Mouse (Mus musculus): Measurements from ENCODE around the gene Them7. TPM values are rescaled to one million over a fixed set of nuclear protein-coding genes. Genes with fewer than 3 reads are reported as not detected.

Them7 gene
- polyA plus RNA-seq, 1 experiment from 2014 or later, result not detected

DNA sequence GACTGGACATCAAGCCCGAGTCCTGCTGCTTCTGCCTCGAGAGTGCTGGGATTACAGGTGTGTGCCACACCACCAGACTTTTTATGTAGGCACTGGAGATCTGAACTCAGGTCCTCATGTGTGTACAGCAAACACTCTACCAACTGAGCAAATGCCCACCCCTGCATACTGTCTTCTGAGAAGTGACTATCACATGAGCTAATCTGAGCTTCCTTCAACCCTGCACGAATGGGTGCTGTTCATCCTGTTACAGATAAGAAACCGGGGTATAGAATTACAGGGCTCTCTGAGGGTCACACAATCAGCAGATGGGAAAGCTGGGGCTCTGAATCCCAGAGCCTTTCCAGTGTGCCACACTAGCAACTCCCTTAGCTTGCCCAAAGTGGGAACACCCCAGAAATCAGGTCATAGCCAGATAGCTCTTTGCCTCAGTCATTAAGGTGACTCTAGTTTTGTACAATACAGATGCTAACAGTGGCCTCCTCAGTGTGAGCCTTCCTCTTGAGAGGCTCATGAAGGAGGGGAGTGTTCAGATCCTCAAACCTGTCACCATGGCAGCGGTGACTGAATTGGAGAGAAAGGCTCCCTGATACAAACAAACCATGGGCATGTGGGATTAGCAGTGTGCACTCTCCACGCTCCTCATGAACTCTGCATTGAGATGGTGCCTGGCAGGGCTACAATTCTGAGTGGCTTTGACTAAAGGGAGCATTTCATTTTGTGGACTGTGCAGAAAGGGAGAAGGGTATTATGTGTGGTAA lies 166.7 kb downstream of the Them7 start:
- H3K4me1 ChIP-seq, result 0 out of 2 replicates have a peak, but pooled peaks cover 10% of the 10 kb centered on the region
- H3K36me3 ChIP-seq (replicated peaks), result peaks cover 73% of the 10 kb centered on the region
- no peaks in the 10 kb centered on the region for H3K27me3 ChIP-seq
- no peak overlapping the region for H3K9ac ChIP-seq
- no peaks in the 10 kb centered on the region for H3K9me3 ChIP-seq
- no peak overlapping the region for H3K4me3 ChIP-seq (replicated peaks)
- no peak overlapping the region for H3K4me2 ChIP-seq
- WGBS, result 79% methylated on average over 6 of the region's 6 CpGs
- H3K27ac ChIP-seq, result no peak overlapping the region
- ATAC-seq (ENCODE audit: low FRiP score), result no peak

DNA sequence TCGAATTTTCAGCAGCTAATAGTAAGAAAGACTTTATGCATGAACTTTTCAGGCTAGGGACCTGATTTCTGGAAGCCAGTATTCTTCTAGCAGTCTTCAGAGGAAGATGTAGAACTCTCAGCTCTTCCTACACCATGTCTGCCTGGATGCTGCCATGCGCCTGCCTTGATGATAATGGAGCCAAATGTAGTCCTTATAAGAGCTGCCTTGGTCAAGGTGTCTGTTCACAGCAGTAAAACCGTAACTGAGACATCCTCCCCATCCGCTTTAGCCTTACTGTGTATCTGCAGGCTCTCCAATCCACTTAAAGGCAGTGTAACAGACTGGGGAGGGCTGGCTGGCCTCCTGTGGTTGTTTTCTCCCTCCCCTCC lies 167.3 kb downstream of the Them7 start:
- Histone ChIP-seq H3K27ac (no peak overlapping the region), H3K36me3 (replicated peaks) (peaks cover 70% of the 10 kb centered on the region)
- 85% methylated on average over 4 of the region's 4 CpGs for WGBS

DNA sequence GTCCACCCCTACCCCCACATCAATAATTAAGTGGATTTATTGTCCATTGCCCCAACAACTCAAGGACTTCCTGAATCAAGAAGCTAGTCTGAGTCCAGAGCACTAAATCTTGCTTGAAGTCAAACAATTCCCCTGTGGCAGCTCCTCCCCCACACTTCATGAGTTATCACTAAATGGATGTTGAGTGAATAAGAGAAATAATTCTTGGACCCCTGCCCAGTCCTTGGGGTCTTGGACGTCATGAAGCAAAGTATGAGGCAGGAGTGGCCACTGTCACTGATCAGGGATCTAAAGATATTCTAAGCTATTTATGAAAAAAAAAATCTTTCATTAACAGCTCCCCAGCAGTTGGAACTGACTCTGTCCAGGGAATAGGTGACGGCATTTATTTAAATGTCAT lies 168.4 kb downstream of the Them7 start:
- H3K4me1 ChIP-seq, result peaks cover 17% of the 10 kb centered on the region
- H3K36me3 ChIP-seq (replicated peaks), result peaks cover 65% of the 10 kb centered on the region
- H3K9me3 ChIP-seq, result no peaks in the 10 kb centered on the region
- no peak overlapping the region for H3K9ac ChIP-seq
- H3K4me2 ChIP-seq, result no peak overlapping the region
- no peak for ATAC-seq (ENCODE audit: low FRiP score)
- no peak overlapping the region for H3K27ac ChIP-seq
- no peak overlapping the region for H3K4me3 ChIP-seq (replicated peaks)
- H3K27me3 ChIP-seq, result no peaks in the 10 kb centered on the region
- WGBS, result 81% methylated on average over 2 of the region's 2 CpGs

More for the DNA sequence above, 167.3 kb downstream of the Them7 start:
- no peak for ATAC-seq (ENCODE audit: low FRiP score)
- Histone ChIP-seq H3K4me2 (no peak overlapping the region), H3K27me3 (no peaks in the 10 kb centered on the region), H3K4me1 (0 out of 2 replicates have a peak, but pooled peaks cover 10% of the 10 kb centered on the region), H3K9ac (no peak overlapping the region), H3K4me3 (replicated peaks) (no peak overlapping the region), H3K9me3 (no peaks in the 10 kb centered on the region)

DNA sequence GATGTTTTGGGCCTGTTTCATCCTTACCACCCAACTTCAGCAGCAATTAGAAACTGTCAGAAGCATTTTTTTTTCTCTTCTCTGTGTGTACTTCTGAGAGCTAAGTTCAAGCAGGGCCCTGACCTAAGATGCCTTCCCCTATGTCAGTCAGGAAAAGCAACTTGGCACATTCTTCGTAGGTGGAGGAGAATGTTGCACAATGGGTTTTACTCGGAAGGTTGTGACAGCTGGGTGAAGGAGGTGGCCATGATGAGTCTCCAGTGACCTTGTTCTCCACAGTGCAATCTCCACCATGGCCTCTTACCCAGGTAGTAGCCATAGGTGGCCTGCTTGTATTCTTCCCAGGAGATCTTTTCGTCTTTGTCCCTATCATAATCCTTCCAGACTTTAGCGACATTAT lies 170.3 kb downstream of the Them7 start:
- no peak overlapping the region for H3K4me2 ChIP-seq
- H3K36me3 ChIP-seq (replicated peaks), result peaks cover 47% of the 10 kb centered on the region
- no peak overlapping the region for H3K9ac ChIP-seq
- no peak overlapping the region for H3K4me3 ChIP-seq (replicated peaks)
- no peaks in the 10 kb centered on the region for H3K27me3 ChIP-seq
- H3K4me1 ChIP-seq, result peaks cover 30% of the 10 kb centered on the region
- H3K27ac ChIP-seq, result no peak overlapping the region
- ATAC-seq (ENCODE audit: low FRiP score), result no peak
- 93% methylated on average over 4 of the region's 4 CpGs for WGBS
- H3K9me3 ChIP-seq, result no peaks in the 10 kb centered on the region

DNA sequence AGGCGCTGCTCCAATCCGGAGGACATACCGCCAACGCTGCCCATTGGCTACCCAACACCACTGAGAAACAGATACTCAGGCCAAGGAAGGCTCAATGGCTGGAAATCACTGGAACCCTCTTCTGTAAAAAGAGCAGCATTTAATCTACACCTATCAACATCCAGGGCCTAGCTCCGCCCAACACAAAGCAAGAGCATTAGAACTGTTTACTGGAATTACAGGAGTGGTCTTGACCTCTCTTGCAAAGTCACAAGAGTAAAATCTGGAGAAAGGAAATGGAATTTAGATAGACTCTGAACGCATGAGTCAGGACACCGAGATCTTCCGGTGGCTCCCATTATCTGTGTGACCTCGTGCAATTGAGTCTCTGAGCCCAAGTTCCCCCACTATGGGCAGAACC lies 171.9 kb downstream of the Them7 start:
- H3K9ac ChIP-seq, result no peak overlapping the region
- 95% methylated on average over 9 of the region's 9 CpGs for WGBS
- peaks cover 34% of the 10 kb centered on the region for H3K36me3 ChIP-seq (replicated peaks)
- H3K27ac ChIP-seq, result no peak overlapping the region
- 0 out of 2 replicates have a peak, but pooled peaks cover 5% of the 10 kb centered on the region for H3K27me3 ChIP-seq
- H3K9me3 ChIP-seq, result no peaks in the 10 kb centered on the region
- H3K4me1 ChIP-seq, result peaks cover 34% of the 10 kb centered on the region
- ATAC-seq (ENCODE audit: low FRiP score), result no peak
- no peak overlapping the region for H3K4me3 ChIP-seq (replicated peaks)
- no peak overlapping the region for H3K4me2 ChIP-seq

DNA sequence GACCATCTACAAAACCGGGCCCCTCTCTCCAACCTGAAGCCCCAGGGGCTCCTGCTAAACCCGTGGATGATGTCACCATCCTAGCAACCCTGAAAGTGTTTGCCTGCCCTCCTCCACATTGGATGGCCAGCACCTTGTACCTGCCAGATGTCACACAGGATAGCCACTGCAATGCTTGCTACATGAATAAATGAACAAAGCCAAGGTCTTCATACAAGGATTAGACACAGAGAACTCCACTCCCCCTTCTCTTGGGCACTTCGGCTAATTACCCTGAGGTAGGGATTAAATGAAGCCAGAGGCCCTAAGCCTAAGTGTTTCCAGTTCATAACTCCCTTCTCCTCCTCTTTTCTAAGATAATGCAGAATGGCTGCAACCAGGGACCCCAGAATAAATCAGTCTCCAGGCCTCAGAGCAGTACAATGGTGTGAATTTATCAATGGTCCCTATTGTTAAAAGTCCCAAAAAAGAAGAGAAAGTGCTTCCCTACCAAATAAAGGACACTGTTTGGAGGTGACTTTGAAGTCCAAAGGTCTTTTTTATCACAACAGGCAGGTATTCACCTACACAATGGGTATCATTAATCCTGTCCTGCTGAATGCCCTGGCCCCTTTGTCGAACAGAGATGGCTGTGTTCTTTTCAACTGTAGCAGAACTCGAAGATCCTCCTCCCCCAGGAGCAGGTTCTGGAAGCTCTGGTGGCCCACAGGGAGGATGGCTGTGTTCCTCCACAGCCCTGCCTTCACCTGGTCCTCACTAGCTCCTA lies 173.5 kb downstream of the Them7 start:
- Histone ChIP-seq H3K4me1 (peaks cover 24% of the 10 kb centered on the region), H3K36me3 (replicated peaks) (peaks cover 23% of the 10 kb centered on the region), H3K9me3 (no peaks in the 10 kb centered on the region), H3K27ac (no peak overlapping the region), H3K9ac (peak overlapping the region; percentile 86), H3K4me3 (replicated peaks) (peak overlapping the region; percentile 68), H3K4me2 (peak overlapping the region; percentile 87), H3K27me3 (0 out of 2 replicates have a peak, but pooled peaks cover 5% of the 10 kb centered on the region)
- ATAC-seq (ENCODE audit: low FRiP score), result no peak
- 17% methylated on average over 5 of the region's 5 CpGs for WGBS

DNA sequence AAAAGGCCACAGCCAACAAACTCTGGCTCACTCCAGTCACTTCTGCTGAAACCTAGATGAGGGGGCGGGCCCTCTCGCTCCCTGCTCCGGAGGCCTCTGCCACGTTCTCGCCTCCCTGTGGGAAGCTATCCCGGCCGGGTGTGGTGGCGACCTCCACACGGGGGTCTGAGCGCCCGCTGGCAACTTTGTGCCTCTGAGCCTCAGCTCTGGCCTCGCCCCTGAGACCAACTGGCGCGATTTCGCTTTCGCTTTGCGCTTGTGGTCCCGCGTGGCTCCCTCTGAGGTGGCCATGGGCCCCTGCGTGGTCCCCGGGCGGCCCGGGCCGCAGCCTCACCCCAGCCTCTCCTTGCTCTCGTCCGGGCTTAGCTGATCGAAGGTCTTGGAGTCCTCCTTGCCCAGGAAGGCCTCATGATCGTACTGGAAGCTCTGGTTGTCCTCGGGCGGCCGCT lies 174.5 kb downstream of the Them7 start:
- WGBS, result under 1% methylated on average over 31 of the region's 31 CpGs
- H3K36me3 ChIP-seq (replicated peaks), result peaks cover 13% of the 10 kb centered on the region

DNA sequence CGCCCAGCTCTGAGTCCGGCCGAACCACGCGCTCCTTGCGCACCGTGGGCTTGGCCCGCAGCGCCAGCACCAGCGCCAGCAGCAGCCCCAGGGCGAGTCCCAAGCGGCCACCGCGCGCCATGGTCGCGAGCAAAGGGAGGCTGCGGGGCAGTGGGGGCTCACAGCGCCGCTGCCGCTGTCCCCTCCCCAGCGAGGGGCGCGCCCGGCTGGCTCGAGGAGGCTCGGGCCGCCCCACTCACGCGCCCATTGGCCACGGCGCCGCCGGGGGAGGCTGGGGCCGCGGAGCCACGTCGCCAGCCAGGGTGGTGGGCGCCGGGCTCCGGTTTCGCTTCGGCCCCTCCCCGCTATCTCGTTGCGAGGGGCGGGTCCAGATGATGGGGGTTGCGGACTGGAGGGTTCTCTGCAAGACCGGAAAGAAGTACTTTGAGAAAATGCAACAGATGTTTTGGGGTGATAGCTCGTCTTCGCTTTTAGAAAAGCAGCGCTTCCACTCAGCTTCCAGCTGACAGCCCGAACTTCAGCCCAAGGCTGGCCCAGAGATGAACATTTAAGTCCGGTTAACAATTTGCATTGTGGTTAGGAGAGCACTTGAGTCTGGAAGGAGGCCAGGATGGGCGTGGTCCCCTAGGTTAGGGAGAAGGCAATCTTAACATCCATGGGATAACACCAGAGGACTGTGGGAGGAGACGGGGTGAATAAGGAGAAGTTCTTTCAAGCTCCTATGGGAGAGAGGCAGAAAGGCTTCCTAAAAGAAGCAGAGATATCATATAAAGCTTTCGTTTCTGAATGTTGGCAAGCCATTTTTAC lies 175.2 kb downstream of the Them7 start, which contains the start of gene Rcn1:
Gene Rcn1, minus strand, starts transcription at position 235 of the 807 bp plus-strand sequence.
- H3K4me3 ChIP-seq (replicated peaks), result peak within 1 kb of the TSS; percentile 68
- WGBS, result 1% methylated on average over 57 of the region's 57 CpGs
- H3K27ac ChIP-seq, result peak within 1 kb of the TSS; percentile 91
- H3K9ac ChIP-seq, result peak within 1 kb of the TSS; percentile 86
- peaks cover 24% of the 10 kb centered on the region for H3K4me1 ChIP-seq
- peaks cover 7% of the 10 kb centered on the region for H3K36me3 ChIP-seq (replicated peaks)
- H3K27me3 ChIP-seq, result 0 out of 2 replicates have a peak, but pooled peaks cover 5% of the 10 kb centered on the region
- no peaks in the 10 kb centered on the region for H3K9me3 ChIP-seq
- ATAC-seq (ENCODE audit: low FRiP score), result peak; percentile 94
- H3K4me2 ChIP-seq, result peak within 1 kb of the TSS; percentile 87

More for the DNA sequence above, 174.5 kb downstream of the Them7 start:
- Histone ChIP-seq H3K9me3 (no peaks in the 10 kb centered on the region), H3K9ac (peak overlapping the region; percentile 86), H3K4me3 (replicated peaks) (peak overlapping the region; percentile 68), H3K27me3 (0 out of 2 replicates have a peak, but pooled peaks cover 5% of the 10 kb centered on the region), H3K27ac (peak overlapping the region; percentile 91), H3K4me1 (peaks cover 24% of the 10 kb centered on the region), H3K4me2 (peak overlapping the region; percentile 87)
- peak; percentile 62 for ATAC-seq (ENCODE audit: low FRiP score)

DNA sequence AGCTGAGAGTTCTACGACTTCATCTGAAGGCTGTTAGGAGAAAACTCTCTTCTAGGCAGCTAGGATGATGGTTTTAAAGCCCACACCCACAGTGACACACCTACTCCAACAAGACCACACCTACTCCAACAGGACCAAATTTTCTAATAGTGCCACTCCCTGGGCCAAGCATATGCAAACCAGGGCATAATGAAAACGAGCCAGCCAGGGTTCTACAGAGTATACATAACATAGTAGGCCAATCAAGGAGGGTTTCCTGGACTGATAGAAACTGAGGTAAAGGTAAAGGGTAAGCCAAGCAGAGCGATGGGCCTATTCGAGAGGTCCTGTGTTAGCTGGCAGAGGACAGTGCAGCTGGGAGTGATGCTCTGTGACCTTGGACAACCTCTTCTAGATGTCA lies 176.4 kb downstream of the Them7 start:
- ATAC-seq (ENCODE audit: low FRiP score), result no peak
- H3K4me3 ChIP-seq (replicated peaks), result no peak overlapping the region
- no peak overlapping the region for H3K27ac ChIP-seq
- WGBS, result 89% methylated on average over 4 of the region's 4 CpGs
- H3K27me3 ChIP-seq, result 0 out of 2 replicates have a peak, but pooled peaks cover 5% of the 10 kb centered on the region
- H3K9ac ChIP-seq, result no peak overlapping the region
- H3K36me3 ChIP-seq (replicated peaks), result peaks cover 4% of the 10 kb centered on the region; the same call in 1 of the 2 replicates
- H3K4me1 ChIP-seq, result peaks cover 24% of the 10 kb centered on the region
- no peaks in the 10 kb centered on the region for H3K9me3 ChIP-seq
- H3K4me2 ChIP-seq, result no peak overlapping the region

DNA sequence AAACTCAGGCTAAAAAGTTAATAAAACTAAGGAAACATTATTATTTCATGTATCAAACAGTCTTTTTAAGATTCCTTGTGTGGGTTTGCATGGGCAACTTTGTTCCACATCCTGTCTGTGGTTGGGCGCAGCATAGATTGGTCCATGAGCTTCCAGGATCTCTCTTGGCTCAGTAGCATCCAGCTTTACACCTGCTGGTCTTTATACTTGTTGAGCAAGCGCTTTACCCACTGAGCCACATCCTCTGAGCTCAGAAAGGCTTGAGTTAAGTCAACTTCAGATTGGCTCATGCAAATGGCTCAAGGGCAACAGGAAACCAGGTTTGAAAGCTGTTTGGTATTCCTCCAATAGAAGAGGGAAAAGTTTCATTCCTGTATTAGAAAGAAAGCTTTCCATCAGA lies 178.1 kb downstream of the Them7 start:
- 84% methylated on average over 2 of the region's 2 CpGs for WGBS
- Histone ChIP-seq H3K4me3 (replicated peaks) (no peak overlapping the region), H3K9ac (no peak overlapping the region), H3K4me2 (no peak overlapping the region), H3K27me3 (0 out of 2 replicates have a peak, but pooled peaks cover 5% of the 10 kb centered on the region), H3K9me3 (no peaks in the 10 kb centered on the region), H3K4me1 (peaks cover 20% of the 10 kb centered on the region), H3K36me3 (replicated peaks) (no peaks in the 10 kb centered on the region), H3K27ac (no peak overlapping the region)
- no peak for ATAC-seq (ENCODE audit: low FRiP score)

DNA sequence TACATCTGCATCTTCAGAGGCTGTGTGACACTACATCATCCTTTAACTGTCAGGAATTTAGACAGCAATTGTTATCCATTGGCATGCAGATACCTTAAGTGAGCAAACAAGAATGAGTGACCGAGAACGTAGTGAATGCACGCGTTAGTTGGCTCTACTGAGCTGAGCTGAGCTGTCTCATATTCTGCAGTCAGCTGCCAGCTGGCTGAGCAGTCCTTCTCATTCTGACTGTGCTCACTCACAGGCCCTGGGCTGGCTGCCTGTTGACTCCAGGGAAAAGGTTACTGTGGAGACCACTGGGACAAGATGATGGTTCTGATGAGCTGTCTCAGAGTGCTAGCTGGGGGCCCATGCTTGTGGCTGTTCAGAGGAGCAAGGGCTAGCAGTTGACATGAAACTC lies 184.4 kb downstream of the Them7 start:
- Histone ChIP-seq H3K36me3 (replicated peaks) (no peaks in the 10 kb centered on the region), H3K27me3 (no peaks in the 10 kb centered on the region), H3K4me1 (no peaks in the 10 kb centered on the region), H3K4me2 (no peak overlapping the region), H3K9ac (no peak overlapping the region), H3K27ac (no peak overlapping the region), H3K9me3 (no peaks in the 10 kb centered on the region), H3K4me3 (replicated peaks) (no peak overlapping the region)
- ATAC-seq (ENCODE audit: low FRiP score), result no peak
- WGBS, result 84% methylated on average over 4 of the region's 4 CpGs

DNA sequence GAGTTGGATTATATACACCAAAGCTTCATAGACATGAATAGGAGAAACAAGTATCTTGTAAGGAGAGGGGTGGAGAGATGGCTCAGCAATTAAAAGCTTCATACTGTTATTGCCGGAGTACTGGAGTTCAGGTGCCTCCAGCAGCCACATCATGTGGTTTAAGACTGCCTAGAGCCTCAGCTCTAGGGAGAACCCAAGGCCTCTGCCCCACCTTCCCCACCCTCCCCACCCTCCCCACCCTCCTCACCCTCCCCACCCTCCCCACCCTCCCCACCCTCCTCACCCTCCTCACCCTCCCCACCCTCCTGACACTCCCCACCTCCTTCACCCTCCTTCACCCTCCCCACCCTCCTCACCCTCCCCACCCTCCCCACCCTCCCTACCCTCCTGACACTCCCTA lies 185.1 kb downstream of the Them7 start:
- no peak for ATAC-seq (ENCODE audit: low FRiP score)
- WGBS, result 85% methylated on average over 1 of the region's 1 CpGs

More for the DNA sequence above, 185.1 kb downstream of the Them7 start:
- H3K4me1 ChIP-seq, result no peaks in the 10 kb centered on the region
- no peaks in the 10 kb centered on the region for H3K36me3 ChIP-seq (replicated peaks)
- no peaks in the 10 kb centered on the region for H3K27me3 ChIP-seq
- H3K9me3 ChIP-seq, result no peaks in the 10 kb centered on the region
- no peak overlapping the region for H3K27ac ChIP-seq
- H3K4me3 ChIP-seq (replicated peaks), result no peak overlapping the region
- no peak overlapping the region for H3K4me2 ChIP-seq
- H3K9ac ChIP-seq, result no peak overlapping the region
